Mouse (Mus musculus): ENCODE data around the gene Lmx1a. TPM values are rescaled to one million over a fixed set of nuclear protein-coding genes. Genes with fewer than 3 reads are reported as not detected.

The Lmx1a gene
- polyA plus RNA-seq, 1 experiment, result not detected

DNA sequence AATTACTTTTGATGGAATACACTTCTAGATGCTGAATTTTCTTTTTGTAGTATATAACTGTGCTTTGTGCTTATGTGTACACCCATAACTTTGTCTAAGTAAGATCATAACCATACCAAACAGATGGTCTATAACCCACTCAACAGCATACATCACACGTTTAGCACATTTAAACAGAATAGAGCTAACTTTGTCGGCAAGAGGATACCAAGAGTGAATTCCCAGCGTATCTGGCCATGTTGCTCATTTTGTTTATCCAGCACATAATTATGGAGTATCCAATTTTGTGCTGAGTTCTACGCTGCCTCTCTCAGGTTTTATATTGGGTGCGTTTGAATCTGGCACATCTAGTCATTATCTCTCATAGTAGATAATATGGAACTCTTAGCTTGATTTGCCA lies 196.7 kb downstream of the Lmx1a start:
- H3K36me3 ChIP-seq (ENCODE audit: control insufficient read depth), result no peaks in the 10 kb centered on the region
- TF ChIP-seq TAL1 (IDR thresholded peaks at IDR 0.05; ENCODE audit: low read length) (no peak), GATA1 (IDR thresholded peaks at IDR 0.05; ENCODE audit: low read length) (no peak)
- no peaks in the 10 kb centered on the region for H3K4me1 ChIP-seq (ENCODE audit: control insufficient read depth)
- H3K27me3 ChIP-seq (ENCODE audit: control insufficient read depth), result no peaks in the 10 kb centered on the region; the same call in 1 of the 2 replicates
- H3K9me3 ChIP-seq (ENCODE audit: control insufficient read depth, low read length), result no peaks in the 10 kb centered on the region
- H3K4me3 ChIP-seq (replicated peaks), result no peak overlapping the region

GRCm38 (mm10) chr1:167888120-167888519 lies 199.1 kb downstream of the Lmx1a start:
- TF ChIP-seq TAL1 (IDR thresholded peaks at IDR 0.05; ENCODE audit: low read length) (no peak), GATA1 (IDR thresholded peaks at IDR 0.05; ENCODE audit: low read length) (no peak)
- Histone ChIP-seq H3K36me3 (ENCODE audit: control insufficient read depth) (no peaks in the 10 kb centered on the region), H3K9me3 (ENCODE audit: control insufficient read depth, low read length) (no peaks in the 10 kb centered on the region), H3K4me1 (ENCODE audit: control insufficient read depth) (no peaks in the 10 kb centered on the region), H3K4me3 (replicated peaks) (no peak overlapping the region), H3K27me3 (ENCODE audit: control insufficient read depth) (no peaks in the 10 kb centered on the region; the same call in 1 of the 2 replicates)

DNA sequence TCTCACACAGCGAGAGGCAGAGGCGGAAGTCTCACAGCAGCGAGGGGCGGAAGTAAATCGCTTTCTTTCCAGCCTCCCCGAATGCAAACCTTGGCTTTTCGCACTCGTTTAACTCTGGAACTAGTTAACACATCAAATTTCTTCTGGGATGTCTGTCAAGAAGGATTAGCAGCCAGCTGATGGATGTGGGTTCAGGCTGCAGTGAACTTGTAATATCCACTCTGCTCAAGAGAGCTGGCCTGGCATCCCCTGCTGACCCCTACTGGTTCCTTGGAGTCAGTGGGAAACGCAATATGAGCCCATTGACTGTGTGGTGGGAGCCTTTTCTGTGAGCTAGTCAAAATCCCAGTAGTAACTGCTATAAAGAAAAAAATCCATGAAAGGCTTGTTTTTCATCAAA lies 199.8 kb downstream of the Lmx1a start:
- TF ChIP-seq GATA1 (IDR thresholded peaks at IDR 0.05; ENCODE audit: low read length) (no peak), TAL1 (IDR thresholded peaks at IDR 0.05; ENCODE audit: low read length) (no peak)
- Histone ChIP-seq H3K36me3 (ENCODE audit: control insufficient read depth) (no peaks in the 10 kb centered on the region), H3K27me3 (ENCODE audit: control insufficient read depth) (no peaks in the 10 kb centered on the region; the same call in 1 of the 2 replicates), H3K9me3 (ENCODE audit: control insufficient read depth, low read length) (no peaks in the 10 kb centered on the region), H3K4me3 (replicated peaks) (no peak overlapping the region), H3K4me1 (ENCODE audit: control insufficient read depth) (no peaks in the 10 kb centered on the region)

GRCm38 (mm10) chr1:167896234-167896633 lies 207.2 kb downstream of the Lmx1a start:
- Histone ChIP-seq H3K27me3 (ENCODE audit: control insufficient read depth) (no peaks in the 10 kb centered on the region), H3K9me3 (ENCODE audit: control insufficient read depth, low read length) (no peaks in the 10 kb centered on the region), H3K36me3 (ENCODE audit: control insufficient read depth) (no peaks in the 10 kb centered on the region), H3K4me3 (replicated peaks) (no peak overlapping the region), H3K4me1 (ENCODE audit: control insufficient read depth) (no peaks in the 10 kb centered on the region)
- TF ChIP-seq GATA1 (IDR thresholded peaks at IDR 0.05; ENCODE audit: low read length), result no peak
- no peak for TF ChIP-seq TAL1 (IDR thresholded peaks at IDR 0.05; ENCODE audit: low read length)

Other genes starting within 250 kb of the Lmx1a start
- not detected in 2 replicates for gene Lrrc52, start 222.5 kb upstream of the Lmx1a start, polyA plus RNA-seq (2012)
- gene Rxrg, start 90.9 kb upstream of the Lmx1a start, polyA plus RNA-seq (2012), result not detected in 2 replicates